In genomic region chr13:58215592-58216341, GRCm38 (mm10) we compare ENCODE assay signal across 8 mouse cellular contexts. TPM values are rescaled to one million over a fixed set of nuclear protein-coding genes. Genes with fewer than 3 reads are reported as not detected.
A peak's percentile ranks its signal among the peaks of the same experiment; 100 is the strongest.
DNase-seq lines count a peak whose midpoint lies in the region; ATAC-seq lines count a peak whose summit lies in the region.

TSS of gene Ubqln1 (minus strand) at chr13:58215653.

- peaks cover 22% of the 10 kb centered on the region for H3K4me1 ChIP-seq in lung, embryonic 16.5 days (replicated peaks; ENCODE audit: control insufficient read depth, insufficient read depth, low read length)

- WGBS in lung, embryonic 16.5 days, result 1% methylated on average over 60 of the region's 62 CpGs

- H3K9me3 ChIP-seq in lung, embryonic 16.5 days (ENCODE audit: control insufficient read depth, low read length), result no peaks in the 10 kb centered on the region

- no peaks in the 10 kb centered on the region for H3K27me3 ChIP-seq in lung, embryonic 16.5 days (ENCODE audit: control insufficient read depth, insufficient read depth, low read depth, low read length)

- DNase-seq in MEL-GATA-1-ER (ENCODE audit: extremely low read depth, low read depth), result peak; percentile 68
- DNase-seq in cerebellum, adult 8-10 months, result peak; percentile 91
- DNase-seq in forelimb bud, embryonic 11.5 days (ENCODE audit: low read depth, low spot score), result peak; percentile 72
- peak; percentile 81 for DNase-seq in layer of hippocampus, adult 9-10 months (ENCODE audit: low spot score)
- peak; percentile 86 for DNase-seq in ovary, postnatal 10 days (ENCODE audit: low spot score)
- DNase-seq in thymus, postnatal 10 days (ENCODE audit: low spot score in 2 of 2), result peak; percentile 74 to 83

- no peaks in the 10 kb centered on the region for H3K36me3 ChIP-seq in lung, embryonic 16.5 days (ENCODE audit: control insufficient read depth, insufficient read depth, low read length)

- ATAC-seq in hematopoietic stem cell, adult 5-6 weeks (replicated peaks in 1 of 2; ENCODE audit: insufficient read depth in 1 of 2, low FRiP score in 2 of 2, low TSS enrichment in 1 of 2, low read depth in 1 of 2, poor library complexity in 2 of 2, severe bottlenecking in 2 of 2), result peak; percentile 82 to 92
- ATAC-seq in lung, embryonic 16.5 days (ENCODE audit: low read depth), result peak; percentile 93

- H3K4me2 ChIP-seq in lung, embryonic 16.5 days (ENCODE audit: low read depth, low read length), result peak within 1 kb of the TSS; percentile 90

- peak within 1 kb of the TSS; percentile 88 for H3K27ac ChIP-seq in lung, embryonic 16.5 days (ENCODE audit: low read length)

- H3K4me3 ChIP-seq in lung, embryonic 16.5 days (ENCODE audit: low read length), result peak within 1 kb of the TSS; percentile 99

- peak within 1 kb of the TSS; percentile 100 for H3K9ac ChIP-seq in lung, embryonic 16.5 days (ENCODE audit: low read length)

RNA-seq across cellular contexts. Expression of gene Ubqln1, which starts in this region (rescaled TPM):
- 64.4 and 66.5 TPM in 2 replicates for total RNA-seq in hematopoietic stem cell, adult 5-6 weeks (2017)
- 81.0 and 87.8 TPM in 2 replicates for polyA plus RNA-seq in lung, embryonic 16.5 days (2015; fragmentation: Nextera tagmentation; extraction: Ambion mirVana)

Comparison
In these comparisons a context has a peak if more than half of its experiments do, and no peak if none do; other contexts are left out.
1. Peak in every context shown above with its lines: DNase-seq, ATAC-seq, H3K4me3 ChIP-seq and H3K27ac ChIP-seq.